Mouse (Mus musculus): ENCODE measurements around the gene Ptprc. TPM values are rescaled to one million over a fixed set of nuclear protein-coding genes. Genes with fewer than 3 reads are reported as not detected.

The Ptprc gene
- polyA plus RNA-seq, 1 experiment, result 0.61 TPM

- no peaks in the 10 kb centered on the region for H3K27me3 ChIP-seq (ENCODE audit: control insufficient read depth, insufficient read depth, low read length)
- H3K36me3 ChIP-seq (ENCODE audit: control insufficient read depth, insufficient read depth, low read length), result no peaks in the 10 kb centered on the region
- no peak overlapping the region for H3K4me3 ChIP-seq (ENCODE audit: control insufficient read depth, low read depth, low read length)
- H3K4me1 ChIP-seq (ENCODE audit: control insufficient read depth, insufficient read depth, low read length), result no peaks in the 10 kb centered on the region
- no peak for TF ChIP-seq CTCF (IDR thresholded peaks at IDR 0.05; ENCODE audit: control insufficient read depth, insufficient read depth, insufficient replicate concordance, low read depth, low read length)
- no peak for TF ChIP-seq POLR2A (IDR thresholded peaks at IDR 0.05; ENCODE audit: control insufficient read depth, low read depth, low read length)
- no peak overlapping the region for H3K27ac ChIP-seq (ENCODE audit: control insufficient read depth, insufficient read depth, low read depth, low read length)
Measured at GRCm38 (mm10) chr1:138044196-138044945, 131.1 kb downstream of the Ptprc start.

- Histone ChIP-seq H3K36me3 (ENCODE audit: control insufficient read depth, insufficient read depth, low read length) (no peaks in the 10 kb centered on the region), H3K4me1 (ENCODE audit: control insufficient read depth, insufficient read depth, low read length) (no peaks in the 10 kb centered on the region), H3K4me3 (ENCODE audit: control insufficient read depth, low read depth, low read length) (no peak overlapping the region), H3K27me3 (ENCODE audit: control insufficient read depth, insufficient read depth, low read length) (no peaks in the 10 kb centered on the region), H3K27ac (ENCODE audit: control insufficient read depth, insufficient read depth, low read depth, low read length) (no peak overlapping the region)
- no peak for TF ChIP-seq POLR2A (IDR thresholded peaks at IDR 0.05; ENCODE audit: control insufficient read depth, low read depth, low read length)
- no peak for TF ChIP-seq CTCF (IDR thresholded peaks at IDR 0.05; ENCODE audit: control insufficient read depth, insufficient read depth, insufficient replicate concordance, low read depth, low read length)
Measured at GRCm38 (mm10) chr1:138040556-138040955, 135.0 kb downstream of the Ptprc start.

GRCm38 (mm10) chr1:138039201-138039600 is 136.3 kb downstream of the Ptprc start:
- Histone ChIP-seq H3K4me3 (ENCODE audit: control insufficient read depth, low read depth, low read length) (no peak overlapping the region), H3K27ac (ENCODE audit: control insufficient read depth, insufficient read depth, low read depth, low read length) (no peak overlapping the region), H3K27me3 (ENCODE audit: control insufficient read depth, insufficient read depth, low read length) (no peaks in the 10 kb centered on the region), H3K36me3 (ENCODE audit: control insufficient read depth, insufficient read depth, low read length) (no peaks in the 10 kb centered on the region), H3K4me1 (ENCODE audit: control insufficient read depth, insufficient read depth, low read length) (no peaks in the 10 kb centered on the region)
- no peak for TF ChIP-seq CTCF (IDR thresholded peaks at IDR 0.05; ENCODE audit: control insufficient read depth, insufficient read depth, insufficient replicate concordance, low read depth, low read length)
- TF ChIP-seq POLR2A (IDR thresholded peaks at IDR 0.05; ENCODE audit: control insufficient read depth, low read depth, low read length), result no peak

GRCm38 (mm10) chr1:138037484-138037883 is 138.0 kb downstream of the Ptprc start:
- no peak for TF ChIP-seq CTCF (IDR thresholded peaks at IDR 0.05; ENCODE audit: control insufficient read depth, insufficient read depth, insufficient replicate concordance, low read depth, low read length)
- TF ChIP-seq POLR2A (IDR thresholded peaks at IDR 0.05; ENCODE audit: control insufficient read depth, low read depth, low read length), result no peak
- H3K4me3 ChIP-seq (ENCODE audit: control insufficient read depth, low read depth, low read length), result no peak overlapping the region
- H3K27ac ChIP-seq (ENCODE audit: control insufficient read depth, insufficient read depth, low read depth, low read length), result no peak overlapping the region
- no peaks in the 10 kb centered on the region for H3K27me3 ChIP-seq (ENCODE audit: control insufficient read depth, insufficient read depth, low read length)
- no peaks in the 10 kb centered on the region for H3K36me3 ChIP-seq (ENCODE audit: control insufficient read depth, insufficient read depth, low read length)
- no peaks in the 10 kb centered on the region for H3K4me1 ChIP-seq (ENCODE audit: control insufficient read depth, insufficient read depth, low read length)

- H3K36me3 ChIP-seq (ENCODE audit: control insufficient read depth, insufficient read depth, low read length), result no peaks in the 10 kb centered on the region
- no peaks in the 10 kb centered on the region for H3K27me3 ChIP-seq (ENCODE audit: control insufficient read depth, insufficient read depth, low read length)
- no peak overlapping the region for H3K27ac ChIP-seq (ENCODE audit: control insufficient read depth, insufficient read depth, low read depth, low read length)
- H3K4me1 ChIP-seq (ENCODE audit: control insufficient read depth, insufficient read depth, low read length), result no peaks in the 10 kb centered on the region
- TF ChIP-seq CTCF (IDR thresholded peaks at IDR 0.05; ENCODE audit: control insufficient read depth, insufficient read depth, insufficient replicate concordance, low read depth, low read length) (no peak), POLR2A (IDR thresholded peaks at IDR 0.05; ENCODE audit: control insufficient read depth, low read depth, low read length) (no peak)
- no peak overlapping the region for H3K4me3 ChIP-seq (ENCODE audit: control insufficient read depth, low read depth, low read length)
Measured at GRCm38 (mm10) chr1:138029649-138030048, 145.9 kb downstream of the Ptprc start.

GRCm38 (mm10) chr1:138025298-138025697 is 150.2 kb downstream of the Ptprc start:
- Histone ChIP-seq H3K27me3 (ENCODE audit: control insufficient read depth, insufficient read depth, low read length) (no peaks in the 10 kb centered on the region), H3K4me1 (ENCODE audit: control insufficient read depth, insufficient read depth, low read length) (no peaks in the 10 kb centered on the region)

GRCm38 (mm10) chr1:138023601-138024000 is 151.9 kb downstream of the Ptprc start:
- Histone ChIP-seq H3K36me3 (ENCODE audit: control insufficient read depth, insufficient read depth, low read length) (no peaks in the 10 kb centered on the region), H3K4me1 (ENCODE audit: control insufficient read depth, insufficient read depth, low read length) (no peaks in the 10 kb centered on the region), H3K27me3 (ENCODE audit: control insufficient read depth, insufficient read depth, low read length) (no peaks in the 10 kb centered on the region), H3K27ac (ENCODE audit: control insufficient read depth, insufficient read depth, low read depth, low read length) (no peak overlapping the region), H3K4me3 (ENCODE audit: control insufficient read depth, low read depth, low read length) (no peak overlapping the region)
- TF ChIP-seq POLR2A (IDR thresholded peaks at IDR 0.05; ENCODE audit: control insufficient read depth, low read depth, low read length) (no peak), CTCF (IDR thresholded peaks at IDR 0.05; ENCODE audit: control insufficient read depth, insufficient read depth, insufficient replicate concordance, low read depth, low read length) (no peak)

More at GRCm38 (mm10) chr1:138025298-138025697, 150.2 kb downstream of the Ptprc start:
- H3K27ac ChIP-seq (ENCODE audit: control insufficient read depth, insufficient read depth, low read depth, low read length), result no peak overlapping the region
- no peak overlapping the region for H3K4me3 ChIP-seq (ENCODE audit: control insufficient read depth, low read depth, low read length)
- TF ChIP-seq POLR2A (IDR thresholded peaks at IDR 0.05; ENCODE audit: control insufficient read depth, low read depth, low read length) (no peak), CTCF (IDR thresholded peaks at IDR 0.05; ENCODE audit: control insufficient read depth, insufficient read depth, insufficient replicate concordance, low read depth, low read length) (no peak)
- no peaks in the 10 kb centered on the region for H3K36me3 ChIP-seq (ENCODE audit: control insufficient read depth, insufficient read depth, low read length)

Data from testis, adult 2 months (tissue).